In the genomic region with DNA sequence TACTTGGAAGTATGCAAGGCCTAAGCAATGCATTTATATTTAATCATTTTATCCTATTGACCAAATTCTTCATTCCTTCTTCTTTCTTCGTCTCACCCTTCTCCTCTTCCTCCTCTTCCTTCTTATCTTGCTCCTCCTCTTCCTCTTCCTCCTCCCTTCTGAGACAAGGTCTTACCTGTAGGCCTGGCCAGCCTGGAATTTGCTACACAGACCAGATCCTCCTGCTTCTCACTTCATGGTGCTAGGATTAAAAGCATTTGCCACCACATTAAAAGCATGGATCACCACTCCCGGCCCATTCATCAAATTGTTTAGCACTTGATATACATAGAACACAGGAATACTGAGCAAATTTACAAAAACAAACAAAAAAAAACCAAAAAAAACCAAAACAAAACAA, we compare ENCODE assay signal across 9 mouse cellular contexts. TPM values are rescaled to one million over a fixed set of nuclear protein-coding genes. Genes with fewer than 3 reads are reported as not detected.
DNase-seq lines count a peak whose midpoint lies in the region; ATAC-seq and TF ChIP-seq lines count a peak whose summit lies in the region.
"Had no signal": no experiment of that assay in that cellular context is flagged by ENCODE, and none has a peak within 500 bp of the region (broad histone marks: within the 10 kb centered on the region; RNA-seq: fewer than 3 reads in every experiment).

No protein-coding gene starts in this region.

- no peaks in the 10 kb centered on the region for H3K27me3 ChIP-seq in heart, embryonic 12.5 days (replicated peaks)
- H3K27me3 ChIP-seq in ES-Bruce4 (ENCODE audit: control insufficient read depth, insufficient read depth, low read length, poor library complexity, severe bottlenecking), result no peaks in the 10 kb centered on the region
- 0 out of 2 replicates have a peak, but pooled peaks cover 2% of the 10 kb centered on the region for H3K27me3 ChIP-seq in hindbrain, embryonic 13.5 days
- H3K27me3 ChIP-seq in midbrain, embryonic 11.5 days (ENCODE audit: control insufficient read depth, insufficient read depth, low read length), result no peaks in the 10 kb centered on the region
- H3K27me3 ChIP-seq: Patski had no signal

- H3K27ac ChIP-seq in heart, embryonic 12.5 days (ENCODE audit: poor library complexity, severe bottlenecking), result peak overlapping the region; percentile 97
- H3K27ac ChIP-seq in ES-Bruce4 (ENCODE audit: insufficient read depth, low read length), result peak overlapping the region; percentile 61; the same call in 1 of the 2 replicates
- peak overlapping the region; percentile 87; the same call in 1 of the 2 replicates for H3K27ac ChIP-seq in hindbrain, embryonic 13.5 days
- no peak overlapping the region; the same call in none of the 2 replicates for H3K27ac ChIP-seq in midbrain, embryonic 11.5 days (ENCODE audit: low read depth, low read length)

- peaks cover 25% of the 10 kb centered on the region for H3K4me1 ChIP-seq in heart, embryonic 12.5 days (replicated peaks)
- H3K4me1 ChIP-seq in ES-Bruce4 (ENCODE audit: control insufficient read depth, insufficient read depth, low read length), result peaks cover 2% of the 10 kb centered on the region
- H3K4me1 ChIP-seq in hindbrain, embryonic 13.5 days (replicated peaks), result peaks cover 21% of the 10 kb centered on the region
- peaks cover 7% of the 10 kb centered on the region for H3K4me1 ChIP-seq in midbrain, embryonic 11.5 days (ENCODE audit: control insufficient read depth, insufficient read depth, low read length)

- H3K36me3 ChIP-seq in heart, embryonic 12.5 days, result no peaks in the 10 kb centered on the region
- H3K36me3 ChIP-seq in ES-Bruce4 (ENCODE audit: control insufficient read depth, insufficient read depth, low read length, poor library complexity, severe bottlenecking), result no peaks in the 10 kb centered on the region
- H3K36me3 ChIP-seq in hindbrain, embryonic 13.5 days, result no peaks in the 10 kb centered on the region
- H3K36me3 ChIP-seq in midbrain, embryonic 11.5 days (ENCODE audit: control insufficient read depth, insufficient read depth, low read length), result no peaks in the 10 kb centered on the region

- peak overlapping the region; percentile 94 for H3K4me3 ChIP-seq in heart, embryonic 12.5 days
- H3K4me3 ChIP-seq in ES-Bruce4 (ENCODE audit: low read depth, low read length), result no peak overlapping the region
- peak overlapping the region; percentile 77 for H3K4me3 ChIP-seq in hindbrain, embryonic 13.5 days
- H3K4me3 ChIP-seq in midbrain, embryonic 11.5 days (ENCODE audit: low read depth, low read length), result peak overlapping the region; percentile 78; the same call in 1 of the 2 replicates

- no peak for ATAC-seq in heart, embryonic 12.5 days (ENCODE audit: insufficient number of reproducible peaks, low FRiP score)
- no peak for ATAC-seq in hindbrain, embryonic 13.5 days (ENCODE audit: low FRiP score)
- ATAC-seq in midbrain, embryonic 11.5 days (ENCODE audit: low FRiP score), result no peak
- ATAC-seq in megakaryocyte progenitor cell, adult 5-6 weeks (replicated peaks; ENCODE audit: poor library complexity), result no peak

- 55% methylated on average over 2 of the region's 2 CpGs for WGBS in heart, embryonic 12.5 days
- WGBS in hindbrain, embryonic 13.5 days, result 59% methylated on average over 2 of the region's 2 CpGs
- WGBS in midbrain, embryonic 11.5 days, result 49% methylated on average over 2 of the region's 2 CpGs

- peak overlapping the region; percentile 72 for H3K4me2 ChIP-seq in heart, embryonic 12.5 days
- H3K4me2 ChIP-seq in hindbrain, embryonic 13.5 days, result peak overlapping the region; percentile 92
- H3K4me2 ChIP-seq in midbrain, embryonic 11.5 days, result peak overlapping the region; percentile 75

- no peak for DNase-seq in heart, postnatal 4 days
- DNase-seq in midbrain, embryonic 11.5 days (ENCODE audit: low spot score, missing footprints), result no peak
- no peak for DNase-seq in adrenal gland, adult 8-10 months
- DNase-seq in spleen, adult 18-20 months, result no peak

- no peak overlapping the region; the same call in 1 of the 2 replicates for H3K9ac ChIP-seq in heart, embryonic 12.5 days
- H3K9ac ChIP-seq in ES-Bruce4 (ENCODE audit: low read depth, poor library complexity, severe bottlenecking), result peak overlapping the region; percentile 94
- H3K9ac ChIP-seq in hindbrain, embryonic 13.5 days, result peak overlapping the region; percentile 86; the same call in 1 of the 2 replicates
- peak overlapping the region; percentile 90 for H3K9ac ChIP-seq in midbrain, embryonic 11.5 days (ENCODE audit: low read length)

- no peak for TF ChIP-seq CTCF in ES-Bruce4 (IDR thresholded peaks at IDR 0.05; ENCODE audit: low read depth, low read length)

- H3K9me3 ChIP-seq in heart, embryonic 12.5 days (replicated peaks), result no peaks in the 10 kb centered on the region
- no peaks in the 10 kb centered on the region for H3K9me3 ChIP-seq in ES-Bruce4 (replicated peaks; ENCODE audit: control insufficient read depth, insufficient read depth, low read length, poor library complexity, severe bottlenecking)
- no peaks in the 10 kb centered on the region for H3K9me3 ChIP-seq in hindbrain, embryonic 13.5 days
- no peaks in the 10 kb centered on the region for H3K9me3 ChIP-seq in midbrain, embryonic 11.5 days (ENCODE audit: control insufficient read depth, low read length)

- TF ChIP-seq POLR2A in ES-Bruce4 (IDR thresholded peaks at IDR 0.05; ENCODE audit: insufficient read depth, low read length), result no peak

- no peak for TF ChIP-seq EP300 in ES-Bruce4 (IDR thresholded peaks at IDR 0.05; ENCODE audit: insufficient read depth, low read depth, low read length)

RNA-seq across cellular contexts. Expression of gene Itgav, which starts 0.9 kb away (rescaled TPM):
- 95.0 and 108 TPM in 2 replicates for polyA plus RNA-seq in heart, embryonic 12.5 days (2016; fragmentation: Nextera tagmentation; extraction: Ambion mirVana)
- 10 to 100 TPM; 57.2 to 64.7 TPM for total RNA-seq in heart, postnatal 4 days (2021)
- 54.4 and 55.6 TPM in 2 replicates for polyA plus RNA-seq in ES-Bruce4 (2011; ENCODE audit: insufficient read depth, insufficient read length, low read depth, missing spikeins)
- polyA plus RNA-seq in hindbrain, embryonic 13.5 days (2015; fragmentation: Nextera tagmentation; extraction: Ambion mirVana), result 20.1 and 27.2 TPM in 2 replicates
- 40.5 and 41.7 TPM in 2 replicates for polyA plus RNA-seq in midbrain, embryonic 11.5 days (2014; fragmentation: Nextera tagmentation; extraction: Ambion mirVana)
- 100 to 1,000 TPM; 115 to 144 (median 126) TPM for total RNA-seq in adrenal gland, adult 8-10 months (2022)
- total RNA-seq in megakaryocyte progenitor cell, adult 5-6 weeks (2015), result 23.4 and 30.9 TPM in 2 replicates
- 9.5 and 20.9 TPM in 2 replicates for total RNA-seq in megakaryocyte progenitor cell, adult 5-6 weeks (2017)
